Mouse (Mus musculus): ENCODE measurements at regions not wholly inside any gene's neighbourhood (a gene's known extent, or its start where the extent isn't known, plus 50 kb on each side); places are given as distances from the start of the nearest gene placed in this dataset.
A peak's percentile ranks its signal among the peaks of the same experiment; 100 is the strongest.

GRCm38 (mm10) chr12:71460643-71461042 lies 151.0 kb downstream of the Dact1 start:
- Histone ChIP-seq H3K9ac (ENCODE audit: low read depth, low read length) (no peak overlapping the region), H3K79me2 (replicated peaks; ENCODE audit: control insufficient read depth, insufficient read depth, low read length) (no peaks in the 10 kb centered on the region), H3K27me3 (ENCODE audit: control insufficient read depth, insufficient read depth, low read length) (no peaks in the 10 kb centered on the region), H3K36me3 (ENCODE audit: control insufficient read depth, insufficient read depth, low read length) (no peaks in the 10 kb centered on the region), H3K4me1 (ENCODE audit: control insufficient read depth, insufficient read depth, low read length) (no peaks in the 10 kb centered on the region), H3K27ac (no peak overlapping the region), H3K4me3 (no peak overlapping the region)
- no peak for TF ChIP-seq CTCF (IDR thresholded peaks at IDR 0.05)
- no peak for TF ChIP-seq EP300 (IDR thresholded peaks at IDR 0.05; ENCODE audit: insufficient read depth, low read depth, low read length)
- no peak for TF ChIP-seq POLR2A (IDR thresholded peaks at IDR 0.05; ENCODE audit: insufficient read depth, low read depth, low read length)
- no peak for DNase-seq
- 71% methylated on average over 6 of the region's 6 CpGs for WGBS
- intact Hi-C loops (cut with DNase I) = no loop called here

DNA sequence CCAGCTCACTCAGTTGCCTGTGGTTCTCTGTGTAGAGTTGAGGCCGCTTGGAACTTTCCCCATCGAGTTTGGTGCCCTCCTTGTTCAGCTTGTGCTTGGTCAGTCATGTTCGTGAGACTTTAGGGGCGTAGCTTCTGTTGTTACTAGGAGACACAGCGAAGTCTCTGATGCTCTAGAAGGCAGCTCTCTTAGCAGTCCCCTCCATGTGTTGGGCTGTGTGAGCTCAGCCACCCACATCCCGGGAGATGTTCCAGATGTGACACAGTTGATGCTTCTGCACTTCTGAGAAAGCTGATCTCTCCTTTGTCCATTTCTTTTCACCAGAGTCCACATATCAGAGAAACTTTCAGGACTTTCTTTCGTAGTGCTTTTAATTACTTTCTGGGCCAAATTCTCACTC lies 158.1 kb downstream of the Dact1 start:
- H3K27ac ChIP-seq = no peak overlapping the region
- DNase-seq = peak in 1 of 2 experiments; percentile 19

DNA sequence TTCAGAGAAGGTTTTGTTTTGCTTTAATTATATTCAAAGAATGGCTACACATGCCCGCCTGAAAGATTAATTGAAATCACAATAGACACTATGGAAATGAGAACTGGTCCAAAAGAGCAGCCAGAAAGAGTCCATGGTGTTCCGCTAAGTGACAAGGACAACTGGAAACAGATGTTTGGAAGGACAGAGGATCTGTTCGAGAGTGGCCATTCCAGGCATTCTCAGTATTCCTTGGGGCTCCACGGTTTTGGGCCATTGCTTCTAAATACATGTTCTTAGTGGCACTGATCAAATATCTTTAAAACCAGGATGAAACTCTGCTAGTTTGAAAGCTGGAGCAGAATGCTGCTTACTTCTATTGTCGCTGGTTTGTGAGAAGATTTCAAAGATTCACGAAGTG lies 158.6 kb downstream of the Dact1 start:
- intact Hi-C loops (cut with DNase I) = no loop called here
- Histone ChIP-seq H3K79me2 (replicated peaks; ENCODE audit: control insufficient read depth, insufficient read depth, low read length) (no peaks in the 10 kb centered on the region), H3K9ac (ENCODE audit: low read depth, low read length) (no peak overlapping the region), H3K36me3 (ENCODE audit: control insufficient read depth, insufficient read depth, low read length) (no peaks in the 10 kb centered on the region), H3K27me3 (ENCODE audit: control insufficient read depth, insufficient read depth, low read length) (no peaks in the 10 kb centered on the region), H3K4me3 (no peak overlapping the region), H3K4me1 (ENCODE audit: control insufficient read depth, insufficient read depth, low read length) (no peaks in the 10 kb centered on the region), H3K27ac (no peak overlapping the region)
- no peak for DNase-seq
- whole genome bisulfite sequencing = 57% methylated on average over 6 of the region's 6 CpGs
- TF ChIP-seq POLR2A (IDR thresholded peaks at IDR 0.05; ENCODE audit: insufficient read depth, low read depth, low read length) (no peak), EP300 (IDR thresholded peaks at IDR 0.05; ENCODE audit: insufficient read depth, low read depth, low read length) (no peak), CTCF (IDR thresholded peaks at IDR 0.05) (no peak)

More for the DNA sequence above, 158.1 kb downstream of the Dact1 start:
- Histone ChIP-seq H3K79me2 (replicated peaks; ENCODE audit: control insufficient read depth, insufficient read depth, low read length) (no peaks in the 10 kb centered on the region), H3K27me3 (ENCODE audit: control insufficient read depth, insufficient read depth, low read length) (no peaks in the 10 kb centered on the region), H3K9ac (ENCODE audit: low read depth, low read length) (no peak overlapping the region), H3K4me1 (ENCODE audit: control insufficient read depth, insufficient read depth, low read length) (no peaks in the 10 kb centered on the region), H3K36me3 (ENCODE audit: control insufficient read depth, insufficient read depth, low read length) (no peaks in the 10 kb centered on the region), H3K4me3 (no peak overlapping the region)
- intact Hi-C loops (cut with DNase I) = no loop called here
- 76% methylated on average over 7 of the region's 7 CpGs for WGBS
- TF ChIP-seq POLR2A (IDR thresholded peaks at IDR 0.05; ENCODE audit: insufficient read depth, low read depth, low read length) (no peak), CTCF (IDR thresholded peaks at IDR 0.05) (no peak), EP300 (IDR thresholded peaks at IDR 0.05; ENCODE audit: insufficient read depth, low read depth, low read length) (no peak)

DNA sequence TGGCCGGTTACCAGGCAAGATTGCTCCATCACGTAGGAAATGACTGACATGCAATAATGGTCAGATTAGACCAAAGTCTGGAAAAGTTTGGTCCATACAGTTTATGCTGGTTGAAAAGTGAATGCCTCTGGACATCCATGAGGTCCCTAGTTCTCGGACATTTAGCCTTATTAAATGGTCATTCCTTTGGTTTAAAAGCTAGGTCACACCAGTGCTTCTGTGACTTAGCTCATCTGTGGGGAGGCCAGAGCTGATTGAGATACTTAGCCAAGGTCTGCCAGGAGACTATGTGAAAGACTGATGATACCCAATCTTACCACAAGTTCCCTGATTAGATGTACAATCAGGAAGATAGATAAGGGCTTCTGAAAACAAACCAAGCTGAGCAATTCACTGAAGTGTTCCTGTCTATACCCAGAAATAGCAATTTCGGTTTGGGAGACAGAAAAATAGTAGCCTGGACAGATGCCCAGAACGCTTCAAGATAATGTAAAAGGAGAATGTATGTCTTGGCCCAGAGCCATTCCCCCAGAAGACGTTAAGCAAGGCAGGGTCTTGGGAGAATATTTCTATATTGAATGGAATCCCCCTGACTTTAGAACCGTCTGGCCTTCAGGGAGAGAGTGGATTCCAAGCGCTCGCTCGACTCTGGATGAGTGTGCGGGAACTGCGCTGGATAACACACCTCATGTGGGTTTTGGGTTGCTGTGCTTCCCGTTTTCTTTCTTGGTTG lies 161.5 kb downstream of the Dact1 start:
- Histone ChIP-seq H3K4me1 (ENCODE audit: control insufficient read depth, insufficient read depth, low read length) (no peaks in the 10 kb centered on the region), H3K9ac (ENCODE audit: low read depth, low read length) (no peak overlapping the region), H3K79me2 (replicated peaks; ENCODE audit: control insufficient read depth, insufficient read depth, low read length) (no peaks in the 10 kb centered on the region), H3K27me3 (ENCODE audit: control insufficient read depth, insufficient read depth, low read length) (no peaks in the 10 kb centered on the region), H3K27ac (no peak overlapping the region), H3K36me3 (ENCODE audit: control insufficient read depth, insufficient read depth, low read length) (no peaks in the 10 kb centered on the region), H3K4me3 (no peak overlapping the region)
- intact Hi-C loops (cut with DNase I) = no loop called here
- DNase-seq = no peak
- WGBS = 40% methylated on average over 13 of the region's 13 CpGs
- TF ChIP-seq CTCF (IDR thresholded peaks at IDR 0.05) = no peak
- TF ChIP-seq POLR2A (IDR thresholded peaks at IDR 0.05; ENCODE audit: insufficient read depth, low read depth, low read length) = no peak
- no peak for TF ChIP-seq EP300 (IDR thresholded peaks at IDR 0.05; ENCODE audit: insufficient read depth, low read depth, low read length)

GRCm38 (mm10) chr12:71471720-71472119 lies 162.0 kb downstream of the Dact1 start:
- no peak overlapping the region for H3K4me3 ChIP-seq
- WGBS = 66% methylated on average over 4 of the region's 4 CpGs
- H3K27me3 ChIP-seq (ENCODE audit: control insufficient read depth, insufficient read depth, low read length) = no peaks in the 10 kb centered on the region
- no peaks in the 10 kb centered on the region for H3K36me3 ChIP-seq (ENCODE audit: control insufficient read depth, insufficient read depth, low read length)
- no peak for TF ChIP-seq CTCF (IDR thresholded peaks at IDR 0.05)
- no peak for TF ChIP-seq POLR2A (IDR thresholded peaks at IDR 0.05; ENCODE audit: insufficient read depth, low read depth, low read length)
- TF ChIP-seq EP300 (IDR thresholded peaks at IDR 0.05; ENCODE audit: insufficient read depth, low read depth, low read length) = no peak
- DNase-seq = no peak
- H3K27ac ChIP-seq = no peak overlapping the region
- no peak overlapping the region for H3K9ac ChIP-seq (ENCODE audit: low read depth, low read length)
- H3K4me1 ChIP-seq (ENCODE audit: control insufficient read depth, insufficient read depth, low read length) = no peaks in the 10 kb centered on the region
- intact Hi-C loops (cut with DNase I) = no loop called here
- no peaks in the 10 kb centered on the region for H3K79me2 ChIP-seq (replicated peaks; ENCODE audit: control insufficient read depth, insufficient read depth, low read length)

DNA sequence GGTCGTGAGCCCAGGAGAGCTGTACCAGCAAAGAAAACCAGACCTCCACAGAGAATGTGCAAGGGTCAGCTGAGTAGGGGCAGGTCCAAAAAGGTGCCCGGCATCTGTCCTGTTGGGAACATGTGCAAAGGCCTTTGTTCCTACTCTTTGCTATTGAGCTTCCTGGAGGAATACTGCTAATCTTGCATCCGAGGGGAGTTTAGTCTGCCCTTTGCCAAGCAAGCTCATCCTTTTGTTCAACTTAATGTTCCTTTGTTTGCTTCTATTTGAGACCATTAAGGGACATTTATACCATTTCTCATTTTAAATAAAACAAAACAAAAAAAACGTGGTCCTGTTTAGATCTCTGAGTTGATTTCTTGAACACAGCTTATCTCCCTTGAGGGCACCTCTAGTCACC lies 166.6 kb downstream of the Dact1 start:
- Histone ChIP-seq H3K27ac (no peak overlapping the region), H3K79me2 (replicated peaks; ENCODE audit: control insufficient read depth, insufficient read depth, low read length) (no peaks in the 10 kb centered on the region), H3K9ac (ENCODE audit: low read depth, low read length) (no peak overlapping the region), H3K4me3 (no peak overlapping the region), H3K36me3 (ENCODE audit: control insufficient read depth, insufficient read depth, low read length) (no peaks in the 10 kb centered on the region), H3K4me1 (ENCODE audit: control insufficient read depth, insufficient read depth, low read length) (peaks cover 6% of the 10 kb centered on the region), H3K27me3 (ENCODE audit: control insufficient read depth, insufficient read depth, low read length) (no peaks in the 10 kb centered on the region)
- WGBS = 52% methylated on average over 4 of the region's 4 CpGs
- DNase-seq = no peak
- intact Hi-C loops (cut with DNase I) = no loop called here
- TF ChIP-seq CTCF (IDR thresholded peaks at IDR 0.05) (no peak), EP300 (IDR thresholded peaks at IDR 0.05; ENCODE audit: insufficient read depth, low read depth, low read length) (no peak), POLR2A (IDR thresholded peaks at IDR 0.05; ENCODE audit: insufficient read depth, low read depth, low read length) (no peak)
